Mouse (Mus musculus): ENCODE data around the gene Kcnh7. TPM values are rescaled to one million over a fixed set of nuclear protein-coding genes. Genes with fewer than 3 reads are reported as not detected.

Kcnh7 gene
- polyA plus RNA-seq, 1 experiment = not detected

- H3K4me3 ChIP-seq (replicated peaks) = no peak overlapping the region
Observed at GRCm38 (mm10) chr2:62681667-62682066, 502.4 kb downstream of the Kcnh7 start.

GRCm38 (mm10) chr2:62672788-62673187 lies 511.3 kb downstream of the Kcnh7 start:
- no peaks in the 10 kb centered on the region for H3K27me3 ChIP-seq (replicated peaks)
- no peaks in the 10 kb centered on the region for H3K9me3 ChIP-seq
- TF ChIP-seq FLI1 (IDR thresholded peaks at IDR 0.05; ENCODE audit: low read length) (no peak), GATA1 (IDR thresholded peaks at IDR 0.05; ENCODE audit: borderline replicate concordance, low read length) (no peak)
- no peaks in the 10 kb centered on the region for H3K36me3 ChIP-seq (replicated peaks; ENCODE audit: low read length)
- H3K4me1 ChIP-seq = peaks cover 3% of the 10 kb centered on the region; the same call in 1 of the 2 replicates
- H3K4me3 ChIP-seq (replicated peaks) = no peak overlapping the region

More at GRCm38 (mm10) chr2:62681667-62682066, 502.4 kb downstream of the Kcnh7 start:
- Histone ChIP-seq H3K9me3 (no peaks in the 10 kb centered on the region), H3K27me3 (replicated peaks) (no peaks in the 10 kb centered on the region), H3K36me3 (replicated peaks; ENCODE audit: low read length) (no peaks in the 10 kb centered on the region), H3K4me1 (peaks cover 18% of the 10 kb centered on the region)
- no peak for TF ChIP-seq FLI1 (IDR thresholded peaks at IDR 0.05; ENCODE audit: low read length)
- no peak for TF ChIP-seq GATA1 (IDR thresholded peaks at IDR 0.05; ENCODE audit: borderline replicate concordance, low read length)

DNA sequence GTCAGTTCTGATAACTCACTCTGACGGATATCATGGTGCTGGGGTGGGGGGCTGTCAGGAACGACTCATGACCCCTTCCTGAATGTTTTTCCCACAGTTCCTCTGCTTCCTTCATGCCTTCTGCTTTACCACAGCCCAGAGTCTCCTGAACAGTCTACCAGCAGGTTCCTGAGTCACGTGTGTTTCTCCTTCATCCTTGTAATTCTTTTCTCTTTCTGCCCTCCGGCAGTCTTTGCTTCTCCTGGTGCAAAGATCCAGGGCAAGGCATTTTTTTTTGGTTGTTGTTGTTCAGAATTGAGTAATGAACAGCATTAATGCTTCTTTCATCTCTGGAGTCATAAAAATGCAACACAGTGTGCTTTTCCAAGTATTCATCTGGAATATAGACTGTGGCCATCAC lies 513.3 kb downstream of the Kcnh7 start:
- Histone ChIP-seq H3K27me3 (replicated peaks) (no peaks in the 10 kb centered on the region), H3K4me1 (peaks cover 3% of the 10 kb centered on the region; the same call in 1 of the 2 replicates), H3K36me3 (replicated peaks; ENCODE audit: low read length) (no peaks in the 10 kb centered on the region), H3K9me3 (no peaks in the 10 kb centered on the region), H3K4me3 (replicated peaks) (no peak overlapping the region)
- no peak for TF ChIP-seq GATA1 (IDR thresholded peaks at IDR 0.05; ENCODE audit: borderline replicate concordance, low read length)
- no peak for TF ChIP-seq FLI1 (IDR thresholded peaks at IDR 0.05; ENCODE audit: low read length)

- Histone ChIP-seq H3K36me3 (replicated peaks; ENCODE audit: low read length) (no peaks in the 10 kb centered on the region), H3K4me1 (peaks cover 3% of the 10 kb centered on the region; the same call in 1 of the 2 replicates)
- TF ChIP-seq FLI1 (IDR thresholded peaks at IDR 0.05; ENCODE audit: low read length) = no peak
- TF ChIP-seq GATA1 (IDR thresholded peaks at IDR 0.05; ENCODE audit: borderline replicate concordance, low read length) = no peak
Observed at GRCm38 (mm10) chr2:62670301-62670700, 513.8 kb downstream of the Kcnh7 start.

GRCm38 (mm10) chr2:62669848-62670247 lies 514.2 kb downstream of the Kcnh7 start:
- TF ChIP-seq GATA1 (IDR thresholded peaks at IDR 0.05; ENCODE audit: borderline replicate concordance, low read length) = no peak
- no peak for TF ChIP-seq FLI1 (IDR thresholded peaks at IDR 0.05; ENCODE audit: low read length)
- peaks cover 5% of the 10 kb centered on the region for H3K4me1 ChIP-seq
- H3K9me3 ChIP-seq = no peaks in the 10 kb centered on the region
- H3K4me3 ChIP-seq (replicated peaks) = no peak overlapping the region
- no peaks in the 10 kb centered on the region for H3K27me3 ChIP-seq (replicated peaks)
- no peaks in the 10 kb centered on the region for H3K36me3 ChIP-seq (replicated peaks; ENCODE audit: low read length)

More at GRCm38 (mm10) chr2:62670301-62670700, 513.8 kb downstream of the Kcnh7 start:
- Histone ChIP-seq H3K4me3 (replicated peaks) (no peak overlapping the region), H3K9me3 (no peaks in the 10 kb centered on the region), H3K27me3 (replicated peaks) (no peaks in the 10 kb centered on the region)

GRCm38 (mm10) chr2:62665536-62665935 lies 518.6 kb downstream of the Kcnh7 start:
- Histone ChIP-seq H3K4me1 (peaks cover 13% of the 10 kb centered on the region), H3K27me3 (replicated peaks) (no peaks in the 10 kb centered on the region), H3K4me3 (replicated peaks) (no peak overlapping the region), H3K36me3 (replicated peaks; ENCODE audit: low read length) (no peaks in the 10 kb centered on the region), H3K9me3 (no peaks in the 10 kb centered on the region)
- TF ChIP-seq FLI1 (IDR thresholded peaks at IDR 0.05; ENCODE audit: low read length) (no peak), GATA1 (IDR thresholded peaks at IDR 0.05; ENCODE audit: borderline replicate concordance, low read length) (no peak)

GRCm38 (mm10) chr2:62664839-62665238 lies 519.2 kb downstream of the Kcnh7 start:
- Histone ChIP-seq H3K36me3 (replicated peaks; ENCODE audit: low read length) (no peaks in the 10 kb centered on the region), H3K9me3 (no peaks in the 10 kb centered on the region), H3K27me3 (replicated peaks) (no peaks in the 10 kb centered on the region), H3K4me1 (peaks cover 13% of the 10 kb centered on the region), H3K4me3 (replicated peaks) (peak overlapping the region; percentile 98)
- TF ChIP-seq GATA1 (IDR thresholded peaks at IDR 0.05; ENCODE audit: borderline replicate concordance, low read length) (no peak), FLI1 (IDR thresholded peaks at IDR 0.05; ENCODE audit: low read length) (no peak)

DNA sequence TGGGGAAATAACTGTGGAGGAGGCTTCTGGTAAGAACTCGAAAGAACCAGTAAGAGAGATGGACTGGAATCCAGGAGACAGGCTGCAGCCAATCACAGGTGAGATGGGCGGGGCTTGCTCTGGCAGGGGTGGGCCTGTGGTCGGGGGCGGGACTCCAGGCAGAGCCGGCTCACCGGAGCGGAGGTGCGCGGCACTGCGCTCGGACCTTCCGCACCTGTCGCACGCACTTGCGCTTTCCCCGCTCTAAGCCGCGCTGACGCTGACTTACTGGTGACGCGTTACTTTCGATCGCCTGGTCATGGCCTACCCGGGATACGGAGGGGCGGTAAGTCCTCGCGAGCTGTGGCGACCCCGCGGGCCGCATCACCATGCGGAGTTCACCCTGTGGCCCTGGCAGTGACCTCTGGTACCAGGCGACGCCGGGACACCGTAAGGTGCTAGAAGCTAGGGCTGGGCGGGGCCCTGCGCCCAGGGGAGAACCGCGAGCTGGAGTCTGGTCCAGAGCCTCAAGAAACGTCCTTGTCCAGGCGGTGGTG lies 519.9 kb downstream of the Kcnh7 start, which contains the start of gene Gca:
Gca (plus strand) TSS at position 151 of the 536 bp plus-strand sequence.
- no peaks in the 10 kb centered on the region for H3K36me3 ChIP-seq (replicated peaks; ENCODE audit: low read length)
- TF ChIP-seq FLI1 (IDR thresholded peaks at IDR 0.05; ENCODE audit: low read length) = no peak
- TF ChIP-seq GATA1 (IDR thresholded peaks at IDR 0.05; ENCODE audit: borderline replicate concordance, low read length) = no peak
- H3K9me3 ChIP-seq = no peaks in the 10 kb centered on the region

DNA sequence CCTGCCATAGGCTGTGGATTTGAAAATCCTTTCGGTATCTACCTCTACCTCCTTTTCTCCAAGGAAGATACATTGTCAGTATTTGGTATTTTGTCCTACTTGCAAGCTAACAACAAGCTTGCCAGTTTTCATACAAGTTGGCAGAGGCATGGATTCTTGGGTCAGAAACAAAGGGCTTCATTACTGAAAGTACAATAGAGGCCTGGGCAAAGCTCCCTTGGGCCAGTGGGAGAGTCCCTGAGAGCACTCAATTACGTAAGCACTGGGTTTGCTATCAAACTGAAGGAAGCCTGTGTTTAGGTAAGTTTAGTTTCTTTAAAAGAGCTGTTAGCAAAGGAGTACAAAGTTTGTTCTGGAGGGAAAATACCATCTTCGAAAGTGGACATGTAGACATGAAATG lies 521.5 kb downstream of the Kcnh7 start:
- Histone ChIP-seq H3K36me3 (replicated peaks; ENCODE audit: low read length) (no peaks in the 10 kb centered on the region), H3K27me3 (replicated peaks) (no peaks in the 10 kb centered on the region), H3K4me3 (replicated peaks) (no peak overlapping the region), H3K9me3 (no peaks in the 10 kb centered on the region), H3K4me1 (peaks cover 13% of the 10 kb centered on the region)
- no peak for TF ChIP-seq GATA1 (IDR thresholded peaks at IDR 0.05; ENCODE audit: borderline replicate concordance, low read length)
- no peak for TF ChIP-seq FLI1 (IDR thresholded peaks at IDR 0.05; ENCODE audit: low read length)

More for the DNA sequence above, 519.9 kb downstream of the Kcnh7 start, which contains the start of gene Gca:
- Histone ChIP-seq H3K4me1 (peaks cover 13% of the 10 kb centered on the region), H3K4me3 (replicated peaks) (peak within 1 kb of the TSS; percentile 98), H3K27me3 (replicated peaks) (no peaks in the 10 kb centered on the region)

- Histone ChIP-seq H3K4me3 (replicated peaks) (no peak overlapping the region), H3K27me3 (replicated peaks) (no peaks in the 10 kb centered on the region), H3K9me3 (no peaks in the 10 kb centered on the region), H3K4me1 (peaks cover 13% of the 10 kb centered on the region), H3K36me3 (replicated peaks; ENCODE audit: low read length) (no peaks in the 10 kb centered on the region)
- TF ChIP-seq GATA1 (IDR thresholded peaks at IDR 0.05; ENCODE audit: borderline replicate concordance, low read length) = no peak
- no peak for TF ChIP-seq FLI1 (IDR thresholded peaks at IDR 0.05; ENCODE audit: low read length)
Observed at GRCm38 (mm10) chr2:62660565-62660964, 523.5 kb downstream of the Kcnh7 start.
